In the genomic region with DNA sequence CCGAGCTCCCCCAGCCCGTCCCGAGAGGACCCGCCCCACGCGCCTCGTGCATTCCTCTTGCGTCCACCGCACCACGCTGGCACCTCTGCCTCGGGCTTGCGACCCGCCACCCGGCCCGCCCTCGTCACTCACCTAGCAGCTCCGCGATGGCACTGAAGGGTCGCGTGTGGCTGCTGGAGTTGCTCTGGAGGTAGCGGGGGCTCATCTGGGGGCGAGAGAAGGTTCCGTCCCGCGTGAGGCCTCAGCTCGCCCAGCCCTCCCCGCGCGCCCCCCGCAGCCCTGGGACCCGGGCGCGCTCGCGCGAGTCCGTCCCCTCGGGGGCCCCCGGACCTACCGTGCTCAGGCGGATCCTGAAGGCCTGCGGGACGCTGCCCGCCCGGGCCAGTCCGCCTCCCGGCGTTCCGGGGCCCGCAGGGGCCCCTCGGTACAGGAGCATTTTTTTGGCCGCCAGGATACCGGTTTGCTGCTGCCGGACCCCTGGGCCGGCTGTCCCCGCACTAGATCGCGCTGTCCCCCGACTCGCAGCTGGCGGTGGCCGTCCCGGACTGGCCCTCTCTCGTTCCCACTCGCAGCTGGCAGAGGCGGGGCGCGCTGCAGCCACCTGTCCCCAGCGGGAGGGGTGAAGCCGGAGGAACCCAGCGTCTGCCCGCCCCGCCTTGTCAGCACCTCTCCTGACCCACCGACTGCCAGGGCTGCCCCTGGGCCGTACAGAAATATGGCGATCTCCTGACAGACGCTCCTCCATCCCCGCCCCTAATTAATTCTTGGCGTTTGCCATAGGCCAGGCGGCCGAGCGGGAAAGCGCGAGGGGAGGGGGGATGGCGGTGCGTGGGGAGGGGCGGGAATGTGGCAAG, we compare ENCODE assay signal across 8 mouse cellular contexts. TPM values are rescaled to one million over a fixed set of nuclear protein-coding genes. Genes with fewer than 3 reads are reported as not detected.
DNase-seq lines count a peak whose midpoint lies in the region; ATAC-seq and TF ChIP-seq lines count a peak whose summit lies in the region.

Morc4 (minus strand) TSS at position 740 of the 854 bp plus-strand sequence.

- peak within 1 kb of the TSS; percentile 35 for H3K9ac ChIP-seq in embryonic facial prominence, embryonic 15.5 days
- peak within 1 kb of the TSS; percentile 76 for H3K9ac ChIP-seq in heart, embryonic 14.5 days (ENCODE audit: low read length)
- H3K9ac ChIP-seq in liver, embryonic 12.5 days: peak within 1 kb of the TSS; percentile 66
- H3K9ac ChIP-seq in neural tube, embryonic 12.5 days: peak within 1 kb of the TSS; percentile 58

- peaks cover 40% of the 10 kb centered on the region for H3K27me3 ChIP-seq in E14TG2a.4 (ENCODE audit: insufficient read depth, low read length)
- H3K27me3 ChIP-seq in embryonic facial prominence, embryonic 15.5 days: peaks cover 3% of the 10 kb centered on the region
- no peaks in the 10 kb centered on the region for H3K27me3 ChIP-seq in heart, embryonic 14.5 days (ENCODE audit: control insufficient read depth, insufficient read depth, low read length)
- peaks cover 14% of the 10 kb centered on the region; the same call in 1 of the 2 replicates for H3K27me3 ChIP-seq in liver, embryonic 12.5 days (replicated peaks)
- no peaks in the 10 kb centered on the region for H3K27me3 ChIP-seq in neural tube, embryonic 12.5 days (replicated peaks)

- H3K36me3 ChIP-seq in E14TG2a.4 (ENCODE audit: insufficient read depth, low read length): no peaks in the 10 kb centered on the region
- H3K36me3 ChIP-seq in embryonic facial prominence, embryonic 15.5 days: no peaks in the 10 kb centered on the region
- H3K36me3 ChIP-seq in heart, embryonic 14.5 days (ENCODE audit: control insufficient read depth, insufficient read depth, low read length): no peaks in the 10 kb centered on the region
- H3K36me3 ChIP-seq in liver, embryonic 12.5 days: no peaks in the 10 kb centered on the region
- H3K36me3 ChIP-seq in neural tube, embryonic 12.5 days: no peaks in the 10 kb centered on the region

- H3K4me2 ChIP-seq in embryonic facial prominence, embryonic 15.5 days (replicated peaks): peak within 1 kb of the TSS; percentile 57
- H3K4me2 ChIP-seq in heart, embryonic 14.5 days (ENCODE audit: low read length): peak within 1 kb of the TSS; percentile 71
- peak within 1 kb of the TSS; percentile 85 for H3K4me2 ChIP-seq in liver, embryonic 12.5 days
- H3K4me2 ChIP-seq in neural tube, embryonic 12.5 days (replicated peaks): peak within 1 kb of the TSS; percentile 67

- DNase-seq in adrenal gland, postnatal 4 days (ENCODE audit: low spot score in 2 of 2): peak; percentile 7 to 10
- peak; percentile 77 for DNase-seq in kidney, postnatal 10 days
- peak; percentile 25 for DNase-seq in urinary bladder, postnatal 25 days (ENCODE audit: low spot score)

- TF ChIP-seq CTCF in E14TG2a.4 (conservative IDR thresholded peaks at IDR 0.05; ENCODE audit: low read length): no peak

- no peaks in the 10 kb centered on the region for H3K9me3 ChIP-seq in E14TG2a.4 (ENCODE audit: low read length)
- no peaks in the 10 kb centered on the region for H3K9me3 ChIP-seq in embryonic facial prominence, embryonic 15.5 days (replicated peaks)
- H3K9me3 ChIP-seq in heart, embryonic 14.5 days (ENCODE audit: control insufficient read depth, low read length): no peaks in the 10 kb centered on the region
- no peaks in the 10 kb centered on the region for H3K9me3 ChIP-seq in liver, embryonic 12.5 days (replicated peaks)
- no peaks in the 10 kb centered on the region for H3K9me3 ChIP-seq in neural tube, embryonic 12.5 days

- peak within 1 kb of the TSS; percentile 58 for H3K27ac ChIP-seq in embryonic facial prominence, embryonic 15.5 days (replicated peaks)
- H3K27ac ChIP-seq in heart, embryonic 14.5 days (replicated peaks in 1 of 2; ENCODE audit: control insufficient read depth in 1 of 2, insufficient read depth in 1 of 2, low read depth in 2 of 2, low read length in 2 of 2): peak within 1 kb of the TSS; percentile 39 to 57; a peak in 3 of 4 replicates
- no peak within 1 kb of the TSS for H3K27ac ChIP-seq in liver, embryonic 12.5 days
- no peak within 1 kb of the TSS for H3K27ac ChIP-seq in neural tube, embryonic 12.5 days

- H3K4me3 ChIP-seq in E14TG2a.4 (replicated peaks; ENCODE audit: low read length): peak within 1 kb of the TSS; percentile 81
- peak within 1 kb of the TSS; percentile 60 for H3K4me3 ChIP-seq in embryonic facial prominence, embryonic 15.5 days (replicated peaks)
- H3K4me3 ChIP-seq in heart, embryonic 14.5 days (ENCODE audit: control insufficient read depth in 1 of 2, insufficient read depth in 1 of 2, low read depth in 1 of 2, low read length in 2 of 2): peak within 1 kb of the TSS; percentile 59 to 74
- H3K4me3 ChIP-seq in liver, embryonic 12.5 days: peak within 1 kb of the TSS; percentile 64
- H3K4me3 ChIP-seq in neural tube, embryonic 12.5 days: peak within 1 kb of the TSS; percentile 59

- WGBS in embryonic facial prominence, embryonic 15.5 days: 18% methylated on average over 46 of the region's 87 CpGs
- WGBS in heart, embryonic 14.5 days: 24% methylated on average over 79 of the region's 87 CpGs
- WGBS in liver, embryonic 12.5 days (ENCODE audit: insufficient replicate concordance): 9% methylated on average over 63 of the region's 87 CpGs
- 24% methylated on average over 75 of the region's 87 CpGs for WGBS in neural tube, embryonic 12.5 days

- peak; percentile 87 for ATAC-seq in embryonic facial prominence, embryonic 15.5 days (ENCODE audit: insufficient number of reproducible peaks, low FRiP score, low TSS enrichment, low read depth)
- ATAC-seq in heart, embryonic 14.5 days (ENCODE audit: insufficient number of reproducible peaks, insufficient read depth, low FRiP score, low read depth): peak; percentile 90
- peak; percentile 79 for ATAC-seq in liver, embryonic 12.5 days
- peak; percentile 93 for ATAC-seq in neural tube, embryonic 12.5 days (ENCODE audit: low FRiP score, low read depth)

- H3K4me1 ChIP-seq in E14TG2a.4 (replicated peaks; ENCODE audit: low read depth, low read length): no peaks in the 10 kb centered on the region
- H3K4me1 ChIP-seq in embryonic facial prominence, embryonic 15.5 days: no peaks in the 10 kb centered on the region
- 0 out of 4 replicates have a peak, but pooled peaks cover 0 to 4% of the 10 kb centered on the region in 2 experiments for H3K4me1 ChIP-seq in heart, embryonic 14.5 days (ENCODE audit: control insufficient read depth in 2 of 2, insufficient read depth in 2 of 2, low read length in 2 of 2)
- no peaks in the 10 kb centered on the region for H3K4me1 ChIP-seq in liver, embryonic 12.5 days
- no peaks in the 10 kb centered on the region for H3K4me1 ChIP-seq in neural tube, embryonic 12.5 days

RNA-seq across cellular contexts. Expression of gene Morc4, which starts in this region (rescaled TPM):
- 10 to 100 TPM; 10.6 to 12.4 TPM for total RNA-seq in adrenal gland, postnatal 4 days (2021)
- polyA plus RNA-seq in embryonic facial prominence, embryonic 15.5 days (2015; fragmentation: Nextera tagmentation; extraction: Ambion mirVana): 16.3 and 22.4 TPM in 2 replicates
- 16.8 and 18.8 TPM in 2 replicates for polyA plus RNA-seq in heart, embryonic 14.5 days (2014; fragmentation: Nextera tagmentation; extraction: Ambion mirVana)
- polyA plus RNA-seq in liver, embryonic 12.5 days (2016; fragmentation: Nextera tagmentation; extraction: Ambion mirVana): 16.2 and 17.0 TPM in 2 replicates
- 7.2 and 8.2 TPM in 2 replicates for polyA plus RNA-seq in neural tube, embryonic 12.5 days (2016; fragmentation: Nextera tagmentation; extraction: Ambion mirVana)

Comparison
In these comparisons a context has a peak if more than half of its experiments do, and no peak if none do; other contexts are left out.
1. DNase-seq: peak in every context shown above with its lines; median percentile 77 in kidney, postnatal 10 days; 25 in urinary bladder, postnatal 25 days; 8 in adrenal gland, postnatal 4 days.
2. H3K27ac ChIP-seq: peak in embryonic facial prominence, embryonic 15.5 days (single experiment) and heart, embryonic 14.5 days (2 of 2); none in liver, embryonic 12.5 days (single experiment) and neural tube, embryonic 12.5 days (single experiment).
3. Peak in every context shown above with its lines, with median percentiles within 50 percentile points of each other: H3K4me3 ChIP-seq, ATAC-seq, H3K4me2 ChIP-seq and H3K9ac ChIP-seq.